Mouse (Mus musculus) megakaryocyte, adult 5-6 weeks (primary cell): ENCODE results near the gene Pold3. TPM values are rescaled to one million over a fixed set of nuclear protein-coding genes. Genes with fewer than 3 reads are reported as not detected.
"Not testable (repeated sequence)": the region's sequence is repeated elsewhere in the genome, so short reads cannot be mapped to it uniquely, and the experiment has no call there.

ENCODE experiments used
- ATAC-seq: 2 replicates; pipeline ENCODE4 v1.8.0; 2016; ENCODE audit warnings: mild to moderate bottlenecking, inconsistent platforms; ENCODE audit not compliant: poor library complexity, severe bottlenecking
- total RNA-seq, 2 experiments: library from RNA; stranded (forward) in 1 of 2; stranded (reverse) in 1 of 2; fragments of 153-499, 151-499 nt in 1 of 2; fragments of 221-1000, 200-1000 nt in 1 of 2; gene quantifications; 2 replicates each; pipeline versions ENCODE4 v1.2.3 to v1.2.4; 2015 to 2017

The Pold3 gene
- total RNA-seq, 2 experiments from 2014 or later = 37.8 to 109 TPM

GRCm38 (mm10) chr7:100113821-100114220, 7.5 kb downstream of the Pold3 start:
- no peak for ATAC-seq

DNA sequence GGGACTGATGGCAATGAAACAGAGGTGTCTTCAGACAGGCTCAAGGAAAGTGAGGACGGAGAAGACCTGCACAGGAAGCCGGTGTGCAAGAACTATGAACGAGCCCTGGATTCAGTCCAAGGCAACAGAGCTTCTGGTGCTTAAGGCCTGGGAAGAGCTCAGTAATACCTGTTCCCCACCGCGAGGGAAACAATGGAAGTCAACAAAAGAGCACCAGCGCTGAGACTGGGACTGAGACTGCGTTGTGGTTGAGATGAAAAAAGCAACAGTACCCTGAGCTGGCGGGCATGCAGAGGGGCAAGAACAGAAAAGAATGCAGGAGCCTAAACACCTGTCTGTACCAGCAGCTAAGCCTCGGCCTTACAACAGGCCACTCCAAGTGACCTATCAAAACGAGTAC, 9.9 kb downstream of the Pold3 start:
- no peak for ATAC-seq

GRCm38 (mm10) chr7:100108341-100108740, 13.0 kb downstream of the Pold3 start:
- no peak for ATAC-seq

GRCm38 (mm10) chr7:100104677-100105076, 16.7 kb downstream of the Pold3 start:
- ATAC-seq = no peak

DNA sequence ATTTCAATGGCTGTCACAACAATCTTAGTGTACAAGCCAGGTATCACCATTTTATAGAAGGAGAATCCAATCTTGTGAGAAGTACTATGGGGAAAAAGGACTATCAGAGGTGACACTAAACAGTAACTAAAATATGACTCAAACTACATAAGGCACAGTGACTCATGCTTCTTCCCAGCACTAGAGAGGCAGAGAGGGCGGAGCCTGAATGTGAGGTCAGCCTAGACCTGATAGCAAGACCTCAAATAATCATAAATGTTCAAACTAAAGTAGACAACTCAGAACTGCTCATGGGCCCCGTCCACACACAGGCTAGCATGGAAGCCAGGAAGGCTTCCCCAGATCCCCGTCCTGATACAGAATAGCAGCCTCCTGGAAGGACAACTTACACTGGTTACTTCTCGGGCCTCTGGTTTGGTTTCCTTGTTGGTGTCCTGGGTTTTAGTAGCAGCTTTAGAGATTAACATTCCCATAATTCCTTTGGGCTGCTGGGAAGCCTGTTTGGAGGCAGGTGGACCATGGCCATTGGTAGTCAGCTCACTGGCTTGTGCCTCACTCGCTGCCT, 21.3 kb downstream of the Pold3 start:
- no peak for ATAC-seq

GRCm38 (mm10) chr7:100086891-100087290, 34.5 kb downstream of the Pold3 start:
- ATAC-seq = no peak

DNA sequence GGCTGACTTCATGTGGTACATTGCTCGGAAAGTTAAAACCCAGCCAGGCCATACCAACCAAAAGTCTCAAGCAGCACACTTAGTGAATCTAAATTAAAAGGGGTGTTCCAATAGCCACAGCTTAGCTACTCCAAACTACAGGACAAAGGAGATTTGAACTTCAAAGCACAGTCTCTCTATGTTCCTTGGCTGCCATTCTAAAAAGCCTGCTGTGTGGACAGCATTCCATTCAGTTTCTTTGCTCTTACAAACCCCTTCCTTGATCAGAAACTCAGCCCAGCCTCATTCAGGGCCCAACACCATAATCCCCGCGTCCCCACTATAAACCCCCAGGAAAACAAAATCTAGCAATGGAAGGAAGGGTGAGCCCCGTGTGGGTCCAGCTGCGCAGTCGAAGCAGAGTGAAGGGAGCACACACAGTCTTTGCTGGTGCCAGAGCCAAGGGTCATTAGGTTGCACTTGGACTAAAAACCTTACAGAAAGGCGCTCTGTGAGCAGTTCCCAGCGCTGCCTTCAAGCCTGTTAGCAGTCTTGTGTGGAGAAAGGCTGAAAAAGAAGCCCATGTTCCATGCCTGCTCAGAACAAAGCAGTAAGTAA, 35.1 kb downstream of the Pold3 start:
- ATAC-seq = no peak

- no peak for ATAC-seq
These were observed 37.6 kb downstream of the Pold3 start for GRCm38 (mm10) chr7:100083812-100084211.

- ATAC-seq = no peak
These were observed 38.5 kb downstream of the Pold3 start for GRCm38 (mm10) chr7:100082836-100083235.

GRCm38 (mm10) chr7:100080087-100080781, 41.1 kb downstream of the Pold3 start:
- no peak for ATAC-seq

DNA sequence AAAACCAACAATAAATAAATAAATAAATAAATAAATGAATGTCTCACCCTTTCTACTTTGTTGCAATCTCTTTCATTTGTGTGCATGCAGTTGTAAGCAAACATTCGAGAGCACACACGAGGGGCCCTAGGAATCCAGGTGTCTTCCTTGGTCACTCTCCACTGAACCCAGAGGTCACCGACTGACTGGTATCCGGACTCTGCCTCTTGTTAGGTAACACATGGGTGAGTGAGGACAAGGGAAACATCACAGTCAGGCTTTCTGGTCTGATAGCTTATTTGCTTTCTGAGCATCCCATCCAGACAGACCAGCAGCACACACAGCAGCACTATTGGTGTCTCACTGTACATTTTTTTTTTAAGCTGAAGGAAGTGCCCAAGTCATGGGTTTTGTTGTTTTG, 44.3 kb downstream of the Pold3 start:
- no peak for ATAC-seq

DNA sequence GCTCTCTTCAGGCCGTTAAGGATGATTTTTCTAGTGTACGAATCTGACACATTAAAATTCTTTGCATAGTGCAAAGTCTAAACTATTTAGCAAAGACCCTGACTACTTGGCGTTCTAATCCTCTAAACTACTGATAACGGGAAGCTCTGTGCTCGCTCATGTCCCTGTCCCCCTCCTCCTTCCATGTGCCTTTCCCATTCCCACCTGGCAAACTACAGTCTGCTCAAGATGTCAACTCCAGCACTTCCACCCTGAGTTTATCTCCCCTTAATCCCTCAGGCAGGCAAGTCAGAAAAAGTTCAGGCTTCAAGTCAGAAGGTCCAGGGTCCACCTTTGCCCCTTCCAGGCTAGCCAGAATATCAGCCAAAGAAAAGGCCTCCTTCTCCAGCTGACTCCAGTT, 45.1 kb downstream of the Pold3 start:
- ATAC-seq = no peak

DNA sequence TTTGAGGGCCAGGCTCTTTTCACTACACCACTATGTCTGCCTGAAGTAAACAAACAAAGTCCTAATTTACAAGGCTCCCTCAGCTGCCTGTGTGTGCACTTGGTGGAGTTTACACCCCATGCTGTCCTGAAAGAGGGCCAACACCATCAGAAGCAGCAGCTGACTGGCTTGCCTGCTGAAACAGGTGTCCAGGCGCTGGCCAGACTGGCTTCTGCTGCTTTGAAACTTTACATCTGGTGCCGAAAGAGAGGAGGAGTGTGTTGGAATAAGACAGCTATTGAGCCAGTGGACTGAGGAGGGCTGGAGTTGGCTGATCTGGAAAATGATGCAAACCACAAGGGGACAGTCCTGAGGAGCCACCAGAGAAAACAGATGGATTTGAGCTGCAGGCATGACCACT, 47.4 kb downstream of the Pold3 start:
- no peak for ATAC-seq

- ATAC-seq = not testable (repeated sequence)
These were observed 68.4 kb downstream of the Pold3 start for GRCm38 (mm10) chr7:100052991-100053390.

DNA sequence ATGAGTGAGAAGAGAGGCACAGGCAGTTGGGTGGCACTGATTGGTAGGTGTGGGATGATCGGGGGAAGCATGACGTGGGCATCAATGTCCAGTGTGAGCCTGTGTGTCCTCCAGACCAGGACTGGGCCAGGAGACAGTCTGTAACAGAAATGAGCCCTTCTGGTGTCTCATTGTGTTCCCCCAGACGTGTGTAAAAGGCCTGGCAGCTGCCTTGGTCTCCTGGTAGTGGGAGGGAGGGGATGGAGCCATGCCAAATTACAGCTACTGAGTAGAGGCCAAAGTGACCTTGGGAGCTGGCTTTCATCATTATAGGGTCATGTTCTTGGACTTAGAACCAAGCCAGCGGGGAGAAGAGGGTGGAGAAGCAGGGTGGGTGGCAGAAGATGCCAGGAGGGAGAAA, 69.5 kb downstream of the Pold3 start:
- no peak for ATAC-seq

GRCm38 (mm10) chr7:100046486-100046885, 74.9 kb downstream of the Pold3 start:
- ATAC-seq = no peak

DNA sequence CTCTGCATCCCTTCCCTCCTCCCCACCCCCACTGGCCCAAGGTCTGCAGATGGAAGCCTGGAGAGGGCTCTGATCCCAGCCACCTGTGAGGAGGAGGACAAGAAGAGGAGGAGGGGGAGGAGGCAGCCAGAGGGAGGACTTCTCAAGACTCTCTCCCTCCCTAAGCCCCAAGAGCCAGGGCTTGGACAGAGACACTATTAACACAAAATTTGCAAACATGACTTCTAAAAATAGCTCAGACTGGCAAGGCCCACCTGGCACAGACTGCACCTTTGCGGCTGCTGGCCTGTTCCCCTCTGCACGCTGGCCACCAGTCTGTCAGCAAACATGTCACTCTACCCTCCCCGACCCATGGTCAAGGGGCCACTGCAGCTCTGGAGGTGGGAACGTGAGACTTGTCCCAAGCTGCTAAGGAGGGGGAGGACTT, 77.7 kb downstream of the Pold3 start:
- no peak for ATAC-seq

DNA sequence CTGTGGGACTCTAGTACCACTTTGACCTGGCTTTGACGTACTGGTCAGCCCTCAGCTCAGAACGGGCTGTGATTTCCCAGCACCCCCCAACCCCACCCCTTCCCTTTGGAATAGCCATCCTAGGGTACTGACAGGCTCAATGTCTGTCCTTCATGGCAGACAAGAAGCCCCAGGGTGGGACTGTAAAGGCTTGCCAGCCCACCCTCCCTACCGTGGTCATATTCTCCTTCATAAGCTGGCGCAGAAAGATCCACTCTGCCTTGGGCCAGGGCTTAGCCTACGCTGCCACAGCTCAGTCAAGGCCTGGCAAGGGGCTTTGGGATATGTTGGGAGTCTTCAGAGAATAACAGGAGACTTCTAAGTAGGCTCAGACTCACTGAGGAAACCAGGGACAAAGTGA, 78.3 kb downstream of the Pold3 start:
- ATAC-seq = no peak

DNA sequence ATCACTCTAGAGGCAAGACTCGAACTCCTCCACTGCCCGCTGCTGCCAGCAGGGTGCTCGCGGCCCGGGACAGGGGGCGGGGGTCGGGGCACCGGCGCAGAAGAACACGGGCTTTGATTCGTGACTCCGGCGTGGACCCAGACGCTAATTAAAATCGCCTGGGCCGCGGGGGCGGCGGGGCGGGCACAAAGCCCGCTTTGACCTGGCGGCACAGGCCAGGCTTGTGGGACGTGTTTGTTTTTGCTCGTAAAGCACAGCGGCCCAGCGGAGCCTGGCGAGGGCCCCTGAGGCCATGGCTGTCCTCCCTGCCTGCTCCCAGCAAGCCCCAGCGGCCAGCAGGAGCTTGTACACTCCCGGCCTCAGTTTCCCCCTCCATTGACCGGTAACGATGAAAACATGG, 79.2 kb downstream of the Pold3 start:
- ATAC-seq = no peak

GRCm38 (mm10) chr7:100036495-100036894, 84.9 kb downstream of the Pold3 start:
- no peak for ATAC-seq

- ATAC-seq = no peak
These were observed 85.3 kb downstream of the Pold3 start for GRCm38 (mm10) chr7:100036050-100036449.

DNA sequence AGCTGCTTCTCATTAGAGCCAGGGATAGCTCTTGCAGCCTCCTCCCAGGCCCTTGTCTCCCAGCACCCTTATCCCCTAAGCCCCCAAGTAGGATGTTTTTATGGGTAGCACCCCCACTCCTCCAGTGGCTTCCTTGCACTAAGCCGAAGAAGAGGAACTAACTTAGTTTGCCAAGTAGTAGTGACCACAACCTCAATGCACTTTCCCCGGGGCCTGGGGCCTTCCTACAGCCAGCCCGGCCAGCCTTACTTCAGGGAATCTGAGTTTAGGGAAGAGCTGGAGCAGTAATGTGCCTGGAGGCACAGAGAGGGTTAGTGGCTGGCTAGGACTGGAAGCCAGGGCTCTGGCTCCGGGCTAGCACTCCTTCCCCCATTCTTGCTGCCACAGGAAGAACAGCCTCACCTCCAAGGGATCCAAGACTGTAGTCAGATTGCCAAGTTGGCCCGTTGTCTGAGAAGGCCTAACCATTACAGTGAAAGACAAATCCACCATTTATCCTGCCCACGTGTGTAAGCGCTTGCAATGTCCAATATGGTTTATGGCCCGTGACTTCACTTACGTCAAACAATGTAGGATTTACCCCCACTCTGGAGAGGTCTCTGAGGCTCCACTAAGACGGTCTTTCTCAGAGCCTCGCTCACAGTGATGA, 86.4 kb downstream of the Pold3 start:
- ATAC-seq = peak; percentile 54
